Mouse (Mus musculus) embryonic facial prominence, embryonic 13.5 days (tissue): ENCODE measurements around the gene Atn1. TPM values are rescaled to one million over a fixed set of nuclear protein-coding genes. Genes with fewer than 3 reads are reported as not detected.
A peak's percentile ranks its signal among the peaks of the same experiment; 100 is the strongest.

Experiments used
- ATAC-seq: fragments of 200-750 bp; cut with Nextera tagmentation; 2 replicates; pipeline ENCODE4 v1.8.0; 2017; ENCODE audit warnings: low read depth; ENCODE audit not compliant: insufficient number of reproducible peaks, insufficient read depth, low FRiP score, low TSS enrichment
- H3K27ac ChIP-seq: fragments of 300-500 bp; sonication (generic); 2 replicates; pipeline ENCODE4 v1.5.1; 2015; ENCODE audit warnings: moderate library complexity, mild to moderate bottlenecking, inconsistent platforms
- H3K27me3 ChIP-seq: fragments of 300-500 bp; sonication (generic); 2 replicates; pipeline ENCODE4 v1.6.1; 2015; ENCODE audit warnings: mild to moderate bottlenecking, inconsistent platforms
- H3K36me3 ChIP-seq: fragments of 300-500 bp; sonication (generic); 2 replicates; pipeline ENCODE4 v1.6.1; 2015; ENCODE audit warnings: mild to moderate bottlenecking, inconsistent platforms
- H3K4me1 ChIP-seq: fragments of 300-500 bp; sonication (generic); 2 replicates; pipeline ENCODE4 v1.6.1; 2015; ENCODE audit warnings: inconsistent platforms
- H3K4me2 ChIP-seq: fragments of 300-500 bp; sonication (generic); 2 replicates; pipeline ENCODE4 v1.6.1; 2015; ENCODE audit warnings: moderate library complexity, mild to moderate bottlenecking, inconsistent platforms
- H3K4me3 ChIP-seq: fragments of 300-500 bp; sonication (generic); 2 replicates; pipeline ENCODE4 v1.5.1; 2015; ENCODE audit warnings: mild to moderate bottlenecking, inconsistent platforms
- H3K9ac ChIP-seq: fragments of 300-500 bp; sonication (generic); 2 replicates; pipeline ENCODE4 v1.6.1; 2015; ENCODE audit warnings: mild to moderate bottlenecking, inconsistent platforms
- H3K9me3 ChIP-seq: fragments of 300-500 bp; sonication (generic); 2 replicates; pipeline ENCODE4 v1.6.1; 2016; ENCODE audit warnings: inconsistent platforms
- WGBS: fragments of 180-500 bp; shearing (Covaris S2); methylation state at CpG from one replicate; pipeline ENCODE4 v1.1.7; 2015; ENCODE audit warnings: mixed read lengths; 5-methylcytosine and 5-hydroxymethylcytosine counted together
- polyA plus RNA-seq: library from polyadenylated mRNA; unstranded; fragments of >200 nt; fragmentation: Nextera tagmentation; extraction: Ambion mirVana; gene quantifications from 2 replicates; pipeline ENCODE4 v1.2.1, GENCODE M21; 2015

Atn1 gene
- polyA plus RNA-seq, 1 experiment from 2014 or later: 22.2 TPM

- no peaks in the 10 kb centered on the region for H3K9me3 ChIP-seq
- no peak for ATAC-seq
- 81% methylated on average over 10 of the region's 10 CpGs for WGBS
These were observed 31.4 kb upstream of the Atn1 start for GRCm38 (mm10) chr6:124787722-124788121.

GRCm38 (mm10) chr6:124786756-124787420 lies 30.6 kb upstream of the Atn1 start:
- H3K27me3 ChIP-seq: no peaks in the 10 kb centered on the region
- H3K4me1 ChIP-seq: peaks cover 15% of the 10 kb centered on the region
- H3K36me3 ChIP-seq: no peaks in the 10 kb centered on the region
- no peak overlapping the region for H3K27ac ChIP-seq
- H3K9ac ChIP-seq: no peak overlapping the region
- H3K4me3 ChIP-seq: no peak overlapping the region
- no peak overlapping the region for H3K4me2 ChIP-seq
- ATAC-seq: no peak
- WGBS: 56% methylated on average over 8 of the region's 8 CpGs
- no peaks in the 10 kb centered on the region for H3K9me3 ChIP-seq

More at GRCm38 (mm10) chr6:124787722-124788121, 31.4 kb upstream of the Atn1 start:
- no peak overlapping the region for H3K4me3 ChIP-seq
- H3K27me3 ChIP-seq: no peaks in the 10 kb centered on the region
- H3K9ac ChIP-seq: no peak overlapping the region
- no peak overlapping the region for H3K27ac ChIP-seq
- H3K4me1 ChIP-seq: peaks cover 9% of the 10 kb centered on the region; the same call in 1 of the 2 replicates
- H3K4me2 ChIP-seq: no peak overlapping the region
- H3K36me3 ChIP-seq: no peaks in the 10 kb centered on the region

- no peak; the same call in 1 of the 2 replicates for ATAC-seq
- WGBS: 11% methylated on average over 6 of the region's 6 CpGs
- H3K4me2 ChIP-seq: peak overlapping the region; percentile 43
- H3K27me3 ChIP-seq: peaks cover 14% of the 10 kb centered on the region
- no peaks in the 10 kb centered on the region for H3K36me3 ChIP-seq
- peak overlapping the region; percentile 70 for H3K27ac ChIP-seq
- peaks cover 23% of the 10 kb centered on the region for H3K4me1 ChIP-seq
- H3K4me3 ChIP-seq: no peak overlapping the region
- no peaks in the 10 kb centered on the region for H3K9me3 ChIP-seq
- peak overlapping the region; percentile 28; the same call in 1 of the 2 replicates for H3K9ac ChIP-seq
These were observed 26.1 kb upstream of the Atn1 start for GRCm38 (mm10) chr6:124782436-124782835.

GRCm38 (mm10) chr6:124780917-124781316 lies 24.6 kb upstream of the Atn1 start:
- Histone ChIP-seq H3K27ac (no peak overlapping the region), H3K9me3 (no peaks in the 10 kb centered on the region), H3K27me3 (peaks cover 14% of the 10 kb centered on the region), H3K36me3 (no peaks in the 10 kb centered on the region), H3K4me3 (no peak overlapping the region), H3K4me2 (no peak overlapping the region), H3K4me1 (peaks cover 23% of the 10 kb centered on the region), H3K9ac (no peak overlapping the region)
- no peak for ATAC-seq
- 83% methylated on average over 7 of the region's 7 CpGs for WGBS

- no peaks in the 10 kb centered on the region for H3K9me3 ChIP-seq
- ATAC-seq: no peak
- peak overlapping the region; percentile 58 for H3K9ac ChIP-seq
- peaks cover 14% of the 10 kb centered on the region for H3K27me3 ChIP-seq
- H3K4me2 ChIP-seq: peak overlapping the region; percentile 69
- 6% methylated on average over 10 of the region's 10 CpGs for WGBS
- H3K27ac ChIP-seq: peak overlapping the region; percentile 28; the same call in 1 of the 2 replicates
- H3K4me3 ChIP-seq: peak overlapping the region; percentile 40
- H3K4me1 ChIP-seq: peaks cover 23% of the 10 kb centered on the region
- no peaks in the 10 kb centered on the region for H3K36me3 ChIP-seq
These were observed 23.7 kb upstream of the Atn1 start for GRCm38 (mm10) chr6:124779984-124780416.

- H3K9me3 ChIP-seq: no peaks in the 10 kb centered on the region
- peak within 1 kb of the TSS; percentile 40 for H3K4me3 ChIP-seq
- H3K4me2 ChIP-seq: peak within 1 kb of the TSS; percentile 69
- peak within 1 kb of the TSS; percentile 28; the same call in 1 of the 2 replicates for H3K27ac ChIP-seq
- peak within 1 kb of the TSS; percentile 58 for H3K9ac ChIP-seq
- H3K36me3 ChIP-seq: no peaks in the 10 kb centered on the region
- peaks cover 23% of the 10 kb centered on the region for H3K4me1 ChIP-seq
- 3% methylated on average over 23 of the region's 23 CpGs for WGBS
- H3K27me3 ChIP-seq: peaks cover 14% of the 10 kb centered on the region
- peak; percentile 46; the same call in 1 of the 2 replicates for ATAC-seq
These were observed 23.1 kb upstream of the Atn1 start, which contains the start of gene Lrrc23 for GRCm38 (mm10) chr6:124779222-124779983. Gene Lrrc23, minus strand, starts transcription at chr6:124779727.

- Histone ChIP-seq H3K9ac (no peak overlapping the region), H3K4me2 (no peak overlapping the region), H3K27me3 (peaks cover 16% of the 10 kb centered on the region), H3K27ac (no peak overlapping the region), H3K4me1 (peaks cover 30% of the 10 kb centered on the region), H3K36me3 (0 out of 2 replicates have a peak, but pooled peaks cover 4% of the 10 kb centered on the region), H3K4me3 (no peak overlapping the region), H3K9me3 (no peaks in the 10 kb centered on the region)
- ATAC-seq: no peak
- 90% methylated on average over 15 of the region's 15 CpGs for WGBS
These were observed 14.2 kb upstream of the Atn1 start for GRCm38 (mm10) chr6:124770511-124770910.

GRCm38 (mm10) chr6:124770013-124770412 lies 13.7 kb upstream of the Atn1 start:
- peak overlapping the region; percentile 77 for H3K9ac ChIP-seq
- H3K4me2 ChIP-seq: peak overlapping the region; percentile 92
- WGBS: 60% methylated on average over 7 of the region's 7 CpGs
- no peak overlapping the region for H3K27ac ChIP-seq
- H3K9me3 ChIP-seq: no peaks in the 10 kb centered on the region
- ATAC-seq: no peak
- peaks cover 16% of the 10 kb centered on the region for H3K27me3 ChIP-seq
- peaks cover 30% of the 10 kb centered on the region for H3K4me1 ChIP-seq
- peak overlapping the region; percentile 61 for H3K4me3 ChIP-seq
- H3K36me3 ChIP-seq: 0 out of 2 replicates have a peak, but pooled peaks cover 4% of the 10 kb centered on the region

GRCm38 (mm10) chr6:124769101-124769765 lies 12.9 kb upstream of the Atn1 start, which contains the start of gene Eno2:
Gene Eno2, minus strand, starts transcription at chr6:124769673.
- peak; percentile 67; the same call in 1 of the 2 replicates for ATAC-seq
- Histone ChIP-seq H3K4me3 (peak within 1 kb of the TSS; percentile 61), H3K4me2 (peak within 1 kb of the TSS; percentile 92), H3K27me3 (peaks cover 16% of the 10 kb centered on the region), H3K4me1 (peaks cover 30% of the 10 kb centered on the region), H3K9ac (peak within 1 kb of the TSS; percentile 77), H3K36me3 (0 out of 2 replicates have a peak, but pooled peaks cover 4% of the 10 kb centered on the region), H3K9me3 (no peaks in the 10 kb centered on the region), H3K27ac (no peak within 1 kb of the TSS)
- under 1% methylated on average over 53 of the region's 54 CpGs for WGBS

GRCm38 (mm10) chr6:124768704-124769044 lies 12.3 kb upstream of the Atn1 start:
- Histone ChIP-seq H3K4me2 (peak overlapping the region; percentile 92), H3K4me3 (peak overlapping the region; percentile 61), H3K36me3 (0 out of 2 replicates have a peak, but pooled peaks cover 4% of the 10 kb centered on the region), H3K27me3 (peaks cover 16% of the 10 kb centered on the region), H3K9me3 (no peaks in the 10 kb centered on the region), H3K4me1 (peaks cover 30% of the 10 kb centered on the region), H3K9ac (peak overlapping the region; percentile 77), H3K27ac (no peak overlapping the region)
- no peak for ATAC-seq
- 4% methylated on average over 9 of the region's 9 CpGs for WGBS
